ENCODE assay signal across 9 mouse cellular contexts in genomic region chr4:41118706-41119292, GRCm38 (mm10). TPM values are rescaled to one million over a fixed set of nuclear protein-coding genes. Genes with fewer than 3 reads are reported as not detected.
DNase-seq lines count a peak whose midpoint lies in the region; ATAC-seq lines count a peak whose summit lies in the region.
"Had no signal": no experiment of that assay in that cellular context is flagged by ENCODE, and none has a peak within 500 bp of the region (broad histone marks: within the 10 kb centered on the region; RNA-seq: fewer than 3 reads in every experiment).

No protein-coding gene starts in this region.

- no peak overlapping the region for H3K9ac ChIP-seq in heart, embryonic 15.5 days
- H3K9ac ChIP-seq: lung, embryonic 15.5 days had no signal

- 70% methylated on average over 11 of the region's 11 CpGs for WGBS in heart, embryonic 15.5 days

- no peak overlapping the region for H3K27ac ChIP-seq in heart, embryonic 15.5 days
- H3K27ac ChIP-seq: lung, embryonic 15.5 days had no signal

- DNase-seq in gastrocnemius, adult 18-20 months (ENCODE audit: low spot score), result peak; percentile 59
- DNase-seq in gastrocnemius, postnatal 25 days, result no peak
- peak; percentile 82 for DNase-seq in ES-CJ7 (ENCODE audit: low read depth, low spot score)
- peak; percentile 85 to 86 for DNase-seq in kidney, postnatal 4 days
- peak; percentile 55 for DNase-seq in lung, postnatal 25 days (ENCODE audit: low spot score)
- peak; percentile 69 to 89 for DNase-seq in spleen, postnatal 10 days (ENCODE audit: low spot score in 2 of 2)

- H3K4me2 ChIP-seq in heart, embryonic 15.5 days, result no peak overlapping the region
- H3K4me2 ChIP-seq: lung, embryonic 15.5 days had no signal

- no peaks in the 10 kb centered on the region for H3K27me3 ChIP-seq in heart, embryonic 15.5 days
- H3K27me3 ChIP-seq: lung, embryonic 15.5 days had no signal

- H3K9me3 ChIP-seq in heart, embryonic 15.5 days (replicated peaks), result no peaks in the 10 kb centered on the region
- H3K9me3 ChIP-seq: lung, embryonic 15.5 days had no signal

- peaks cover 8% of the 10 kb centered on the region for H3K4me1 ChIP-seq in heart, embryonic 15.5 days (replicated peaks)

- peak; percentile 53 for ATAC-seq in common myeloid progenitor, adult 5-6 weeks (replicated peaks; ENCODE audit: low read depth, poor library complexity, severe bottlenecking)
- ATAC-seq in heart, embryonic 15.5 days (replicated peaks; ENCODE audit: insufficient number of reproducible peaks, insufficient read depth, low FRiP score, low read depth), result 0 out of 2 replicates have a peak, but pooled peaks have one; percentile 3

- H3K36me3 ChIP-seq in heart, embryonic 15.5 days, result peaks cover 79% of the 10 kb centered on the region

- H3K4me3 ChIP-seq in heart, embryonic 15.5 days, result no peak overlapping the region
- H3K4me3 ChIP-seq: lung, embryonic 15.5 days had no signal

RNA-seq across cellular contexts. Expression of gene Nol6, which starts 5.5 kb away (rescaled TPM):
- total RNA-seq in gastrocnemius, adult 18-20 months (2021), result 10 to 100 TPM; 15.3 to 16.3 TPM
- 10 to 100 TPM; 13.4 to 13.5 TPM for total RNA-seq in gastrocnemius, postnatal 25 days (2021)
- 19.7 and 33.3 TPM in 2 replicates for total RNA-seq in common myeloid progenitor, adult 5-6 weeks (2017)
- 12.8 and 20.2 TPM in 2 replicates for polyA plus RNA-seq in heart, embryonic 15.5 days (2015; fragmentation: Nextera tagmentation; extraction: Ambion mirVana)

RNA-seq across cellular contexts. Expression of gene Ube2r2, which starts 16.7 kb away (rescaled TPM):
- 100 to 1,000 TPM; 154 to 205 TPM for total RNA-seq in gastrocnemius, adult 18-20 months (2021)
- 100 to 1,000 TPM; 105 to 110 TPM for total RNA-seq in gastrocnemius, postnatal 25 days (2021)
- 34.3 and 36.5 TPM in 2 replicates for total RNA-seq in common myeloid progenitor, adult 5-6 weeks (2017)
- polyA plus RNA-seq in heart, embryonic 15.5 days (2015; fragmentation: Nextera tagmentation; extraction: Ambion mirVana), result 70.6 and 73.1 TPM in 2 replicates

RNA-seq across cellular contexts. Expression of gene Aqp3, which starts 20.8 kb away (rescaled TPM):
- total RNA-seq in gastrocnemius, adult 18-20 months (2021), result not detected
- total RNA-seq in gastrocnemius, postnatal 25 days (2021), result not detected
- total RNA-seq in common myeloid progenitor, adult 5-6 weeks (2017), result not detected in 2 replicates
- 0.49 and 3.1 TPM in 2 replicates for polyA plus RNA-seq in heart, embryonic 15.5 days (2015; fragmentation: Nextera tagmentation; extraction: Ambion mirVana)
